Mouse (Mus musculus): Measurements from ENCODE around the gene Gm49368. TPM values are rescaled to one million over a fixed set of nuclear protein-coding genes. Genes with fewer than 3 reads are reported as not detected.

Gene Gm49368
- polyA plus RNA-seq, 1 experiment: 0.03 TPM

DNA sequence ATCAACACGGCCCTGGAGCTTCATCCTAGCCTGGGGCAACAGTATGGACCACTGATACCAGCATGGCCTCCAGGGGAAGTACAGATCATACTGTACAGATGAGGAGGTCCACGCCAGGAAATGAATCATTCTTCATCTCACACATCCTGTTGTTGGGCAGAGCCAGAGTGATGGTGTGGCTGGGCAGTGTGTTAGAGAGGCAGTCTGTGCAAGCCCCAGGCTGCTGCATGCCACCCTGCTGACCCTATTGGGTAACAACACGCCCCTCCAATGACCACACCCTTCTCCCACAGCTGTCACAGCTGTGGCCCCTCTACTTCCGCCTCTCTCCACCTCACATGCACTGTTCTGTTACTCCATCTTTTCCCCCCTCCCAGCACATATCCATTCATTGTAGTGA is 11.7 kb upstream of the Gm49368 start:
- Histone ChIP-seq H3K27ac (ENCODE audit: control insufficient read depth, insufficient read depth, low read length) (peak overlapping the region; percentile 64), H3K27me3 (ENCODE audit: control insufficient read depth, insufficient read depth, low read length) (no peaks in the 10 kb centered on the region), H3K4me3 (ENCODE audit: control insufficient read depth, insufficient read depth, low read length) (no peak overlapping the region), H3K4me1 (replicated peaks; ENCODE audit: control insufficient read depth, insufficient read depth, low read length) (peaks cover 26% of the 10 kb centered on the region), H3K36me3 (ENCODE audit: control insufficient read depth, insufficient read depth, low read length) (no peaks in the 10 kb centered on the region)
- TF ChIP-seq CTCF (IDR thresholded peaks at IDR 0.05; ENCODE audit: borderline replicate concordance, control insufficient read depth, extremely low read depth, insufficient read depth, low read length, poor library complexity) (no peak), POLR2A (IDR thresholded peaks at IDR 0.05; ENCODE audit: control insufficient read depth, extremely low read depth, insufficient read depth, low read length, poor library complexity) (no peak)
- 43% methylated on average over 4 of the region's 4 CpGs for WGBS
- DNase-seq: peak; percentile 29

DNA sequence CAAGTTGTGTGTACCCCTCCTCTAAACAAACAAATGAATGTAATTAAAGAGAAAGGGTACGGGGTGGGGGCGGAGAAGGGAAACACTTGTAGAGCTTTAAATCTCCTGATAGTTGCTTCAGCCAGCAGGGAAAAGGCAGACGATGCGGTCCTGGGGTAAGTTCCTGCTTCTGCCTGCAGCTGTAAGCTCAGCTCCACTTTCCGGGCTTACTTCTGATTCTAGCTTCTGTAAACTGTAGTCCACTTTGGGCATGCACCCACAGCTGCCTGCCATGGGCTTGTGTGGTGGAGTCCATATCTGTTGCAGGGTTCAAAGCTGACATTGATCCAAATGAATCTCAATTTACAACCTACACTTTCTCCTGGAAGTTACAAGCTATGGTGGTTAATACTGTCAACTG is 9.4 kb upstream of the Gm49368 start:
- Histone ChIP-seq H3K36me3 (ENCODE audit: control insufficient read depth, insufficient read depth, low read length) (no peaks in the 10 kb centered on the region), H3K27ac (ENCODE audit: control insufficient read depth, insufficient read depth, low read length) (no peak overlapping the region), H3K4me3 (ENCODE audit: control insufficient read depth, insufficient read depth, low read length) (no peak overlapping the region), H3K4me1 (replicated peaks; ENCODE audit: control insufficient read depth, insufficient read depth, low read length) (peaks cover 41% of the 10 kb centered on the region), H3K27me3 (ENCODE audit: control insufficient read depth, insufficient read depth, low read length) (no peaks in the 10 kb centered on the region)
- WGBS: 58% methylated on average over 5 of the region's 5 CpGs
- TF ChIP-seq CTCF (IDR thresholded peaks at IDR 0.05; ENCODE audit: borderline replicate concordance, control insufficient read depth, extremely low read depth, insufficient read depth, low read length, poor library complexity) (no peak), POLR2A (IDR thresholded peaks at IDR 0.05; ENCODE audit: control insufficient read depth, extremely low read depth, insufficient read depth, low read length, poor library complexity) (no peak)
- no peak for DNase-seq

GRCm38 (mm10) chr7:128056917-128057444 is 5.5 kb upstream of the Gm49368 start:
- Histone ChIP-seq H3K27me3 (ENCODE audit: control insufficient read depth, insufficient read depth, low read length) (no peaks in the 10 kb centered on the region), H3K36me3 (ENCODE audit: control insufficient read depth, insufficient read depth, low read length) (no peaks in the 10 kb centered on the region), H3K4me3 (ENCODE audit: control insufficient read depth, insufficient read depth, low read length) (no peak overlapping the region), H3K4me1 (replicated peaks; ENCODE audit: control insufficient read depth, insufficient read depth, low read length) (peaks cover 36% of the 10 kb centered on the region), H3K27ac (ENCODE audit: control insufficient read depth, insufficient read depth, low read length) (no peak overlapping the region)
- DNase-seq: no peak
- WGBS: 71% methylated on average over 3 of the region's 3 CpGs
- no peak for TF ChIP-seq CTCF (IDR thresholded peaks at IDR 0.05; ENCODE audit: borderline replicate concordance, control insufficient read depth, extremely low read depth, insufficient read depth, low read length, poor library complexity)
- TF ChIP-seq POLR2A (IDR thresholded peaks at IDR 0.05; ENCODE audit: control insufficient read depth, extremely low read depth, insufficient read depth, low read length, poor library complexity): no peak

DNA sequence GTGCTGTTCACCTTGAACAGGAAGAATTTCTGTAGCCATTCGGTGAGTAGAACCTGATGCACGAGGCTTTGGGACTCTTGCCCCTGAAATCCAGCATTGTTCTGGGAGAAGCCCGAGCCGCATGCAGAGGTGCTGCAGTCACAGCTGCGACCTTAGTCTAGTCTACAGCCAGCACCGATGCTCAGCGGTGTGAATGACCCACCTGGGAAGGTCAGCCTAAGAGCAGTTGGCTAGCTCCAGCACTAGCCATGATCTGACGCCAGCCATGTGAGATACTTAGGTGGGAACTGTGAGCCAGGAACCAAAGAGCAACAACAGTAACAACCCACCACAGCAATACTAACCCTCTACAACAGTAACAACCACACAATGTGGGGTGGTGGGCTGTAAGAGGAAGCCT is 4.6 kb upstream of the Gm49368 start:
- no peaks in the 10 kb centered on the region for H3K27me3 ChIP-seq (ENCODE audit: control insufficient read depth, insufficient read depth, low read length)
- TF ChIP-seq POLR2A (IDR thresholded peaks at IDR 0.05; ENCODE audit: control insufficient read depth, extremely low read depth, insufficient read depth, low read length, poor library complexity) (no peak), CTCF (IDR thresholded peaks at IDR 0.05; ENCODE audit: borderline replicate concordance, control insufficient read depth, extremely low read depth, insufficient read depth, low read length, poor library complexity) (no peak)
- H3K36me3 ChIP-seq (ENCODE audit: control insufficient read depth, insufficient read depth, low read length): no peaks in the 10 kb centered on the region
- H3K27ac ChIP-seq (ENCODE audit: control insufficient read depth, insufficient read depth, low read length): no peak overlapping the region
- peaks cover 41% of the 10 kb centered on the region for H3K4me1 ChIP-seq (replicated peaks; ENCODE audit: control insufficient read depth, insufficient read depth, low read length)
- DNase-seq: no peak
- no peak overlapping the region for H3K4me3 ChIP-seq (ENCODE audit: control insufficient read depth, insufficient read depth, low read length)
- 86% methylated on average over 8 of the region's 8 CpGs for WGBS

GRCm38 (mm10) chr7:128058576-128058975 is 3.9 kb upstream of the Gm49368 start:
- TF ChIP-seq CTCF (IDR thresholded peaks at IDR 0.05; ENCODE audit: borderline replicate concordance, control insufficient read depth, extremely low read depth, insufficient read depth, low read length, poor library complexity) (0 out of 2 replicates have a peak, but pooled peaks have one; percentile 25), POLR2A (IDR thresholded peaks at IDR 0.05; ENCODE audit: control insufficient read depth, extremely low read depth, insufficient read depth, low read length, poor library complexity) (0 out of 2 replicates have a peak, but pooled peaks have one; percentile 27)
- 3% methylated on average over 7 of the region's 7 CpGs for WGBS
- no peaks in the 10 kb centered on the region for H3K36me3 ChIP-seq (ENCODE audit: control insufficient read depth, insufficient read depth, low read length)
- no peaks in the 10 kb centered on the region for H3K27me3 ChIP-seq (ENCODE audit: control insufficient read depth, insufficient read depth, low read length)
- peak; percentile 78 for DNase-seq
- peaks cover 41% of the 10 kb centered on the region for H3K4me1 ChIP-seq (replicated peaks; ENCODE audit: control insufficient read depth, insufficient read depth, low read length)
- H3K4me3 ChIP-seq (ENCODE audit: control insufficient read depth, insufficient read depth, low read length): no peak overlapping the region
- H3K27ac ChIP-seq (ENCODE audit: control insufficient read depth, insufficient read depth, low read length): peak overlapping the region; percentile 60; the same call in 1 of the 2 replicates

DNA sequence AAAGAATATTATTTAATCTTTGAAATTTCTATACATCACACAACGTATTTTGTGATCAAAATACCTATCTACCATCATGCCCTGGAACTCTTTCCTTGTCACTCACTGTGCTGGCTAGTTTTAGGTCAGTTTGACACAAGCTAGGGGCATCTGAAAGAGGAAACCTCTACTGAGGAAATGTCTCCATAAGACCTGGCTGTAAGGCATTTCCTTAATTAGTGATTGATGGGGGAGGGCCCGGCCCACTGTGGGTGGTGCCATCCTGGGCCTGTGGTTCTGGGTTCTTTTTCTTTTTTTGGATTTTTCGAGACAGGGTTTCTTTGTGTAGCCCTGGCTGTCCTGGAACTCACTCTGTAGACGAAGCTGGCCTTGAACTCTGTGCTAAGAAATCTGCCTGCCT is 3.4 kb upstream of the Gm49368 start:
- DNase-seq: no peak
- no peak for TF ChIP-seq POLR2A (IDR thresholded peaks at IDR 0.05; ENCODE audit: control insufficient read depth, extremely low read depth, insufficient read depth, low read length, poor library complexity)
- no peak for TF ChIP-seq CTCF (IDR thresholded peaks at IDR 0.05; ENCODE audit: borderline replicate concordance, control insufficient read depth, extremely low read depth, insufficient read depth, low read length, poor library complexity)
- Histone ChIP-seq H3K27me3 (ENCODE audit: control insufficient read depth, insufficient read depth, low read length) (no peaks in the 10 kb centered on the region), H3K27ac (ENCODE audit: control insufficient read depth, insufficient read depth, low read length) (peak overlapping the region; percentile 48), H3K4me1 (replicated peaks; ENCODE audit: control insufficient read depth, insufficient read depth, low read length) (peaks cover 41% of the 10 kb centered on the region), H3K4me3 (ENCODE audit: control insufficient read depth, insufficient read depth, low read length) (no peak overlapping the region), H3K36me3 (ENCODE audit: control insufficient read depth, insufficient read depth, low read length) (no peaks in the 10 kb centered on the region)
- 33% methylated on average over 4 of the region's 4 CpGs for WGBS

Measured in thymus, adult 2 months (tissue).